Mouse (Mus musculus) thymus, adult 2 months (tissue): Measurements from ENCODE around the gene Arpc2.

Experiments used
- CTCF ChIP-seq: fragments of 200-500 bp; IDR thresholded peaks from 2 replicates; pipeline ENCODE4 v1.5.1; 2012; ENCODE audit warnings: mild to moderate bottlenecking, control low read depth, low read length, moderate library complexity, borderline replicate concordance; ENCODE audit not compliant: control insufficient read depth, poor library complexity, insufficient read depth; ENCODE audit errors: extremely low read depth
- POLR2A ChIP-seq: fragments of 200-500 bp; IDR thresholded peaks from 2 replicates; pipeline ENCODE4 v1.6.1; 2012; ENCODE audit warnings: mild to moderate bottlenecking, low read length, control low read depth, moderate library complexity; ENCODE audit not compliant: control insufficient read depth, poor library complexity, insufficient read depth; ENCODE audit errors: extremely low read depth

DNA sequence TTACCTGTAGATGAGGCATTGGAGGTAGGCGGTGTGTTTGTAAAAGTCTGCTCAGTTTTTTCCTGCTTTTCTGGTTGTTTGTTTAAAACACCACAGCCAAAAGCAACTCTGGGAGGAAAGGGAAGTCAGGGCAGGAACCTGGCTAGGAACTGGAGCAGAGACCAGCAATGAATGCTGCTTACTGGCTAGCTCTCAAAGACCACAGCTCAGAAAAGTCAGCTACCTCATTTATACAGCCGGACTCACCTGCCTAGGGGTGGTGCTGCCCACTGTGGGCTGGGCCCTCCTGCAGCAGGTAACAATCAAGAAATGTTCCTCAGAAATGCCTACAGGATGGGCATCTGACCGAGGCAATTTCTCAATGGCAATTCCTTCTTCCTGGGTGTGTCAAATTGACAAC, 78.9 kb downstream of the Arpc2 start:
- no peak for TF ChIP-seq CTCF
- TF ChIP-seq POLR2A = no peak
